Mouse (Mus musculus) intestine, embryonic 16.5 days (tissue): Measurements from ENCODE around the gene Bmyc. TPM values are rescaled to one million over a fixed set of nuclear protein-coding genes. Genes with fewer than 3 reads are reported as not detected.

ENCODE experiments used
- ATAC-seq: fragments of 200-750 bp; cut with Nextera tagmentation; 2 replicates; pipeline ENCODE4 v1.8.0; 2017; ENCODE audit warnings: moderate TSS enrichment, moderate library complexity
- H3K27ac ChIP-seq: fragments of 300-500 bp; sonication (generic); 2 replicates; pipeline ENCODE4 v1.5.1; 2014; ENCODE audit warnings: mild to moderate bottlenecking, low read length
- H3K27me3 ChIP-seq: fragments of 300-500 bp; sonication (generic); replicated peaks from 2 replicates; pipeline ENCODE4 v1.6.1; 2014; ENCODE audit warnings: low read length, control low read depth, mixed read lengths; ENCODE audit not compliant: control insufficient read depth, insufficient read depth
- H3K36me3 ChIP-seq: fragments of 300-500 bp; sonication (generic); 2 replicates; pipeline ENCODE4 v1.6.1; 2014; ENCODE audit warnings: low read length, control low read depth; ENCODE audit not compliant: control insufficient read depth, insufficient read depth
- H3K4me1 ChIP-seq: fragments of 300-500 bp; sonication (generic); 2 replicates; pipeline ENCODE4 v1.6.1; 2014; ENCODE audit warnings: low read length, control low read depth, mixed read lengths; ENCODE audit not compliant: control insufficient read depth, insufficient read depth
- H3K4me2 ChIP-seq: fragments of 300-500 bp; sonication (generic); 2 replicates; pipeline ENCODE4 v1.6.1; 2014; ENCODE audit warnings: low read depth, low read length, control low read depth
- H3K4me3 ChIP-seq: fragments of 300-500 bp; sonication (generic); 2 replicates; pipeline ENCODE4 v1.5.1; 2014; ENCODE audit warnings: mild to moderate bottlenecking, low read length
- H3K9ac ChIP-seq: fragments of 300-500 bp; sonication (generic); 2 replicates; pipeline ENCODE4 v1.6.1; 2014; ENCODE audit warnings: low read depth, low read length
- H3K9me3 ChIP-seq: fragments of 300-500 bp; sonication (generic); 2 replicates; pipeline ENCODE4 v1.6.1; 2016; ENCODE audit warnings: low read length, control low read depth; ENCODE audit not compliant: control insufficient read depth
- WGBS: fragments of 180-500 bp; shearing (Covaris S2); extraction: QIAGEN DNeasy Blood & Tissue Kit; methylation state at CpG from one replicate; pipeline ENCODE4 v1.1.7; 2014; 5-methylcytosine and 5-hydroxymethylcytosine counted together
- polyA plus RNA-seq: library from polyadenylated mRNA; unstranded; fragments of >200 nt; fragmentation: Nextera tagmentation; extraction: Ambion mirVana; gene quantifications from 2 replicates; pipeline ENCODE4 v1.2.1, GENCODE M21; 2015

The Bmyc gene
- polyA plus RNA-seq: 82.8 and 94.2 TPM in 2 replicates

GRCm38 (mm10) chr2:25706643-25707481 lies at the start of gene Bmyc:
Bmyc (plus strand) TSS chr2:25706739.
- Histone ChIP-seq H3K4me1 (peaks cover 12% of the 10 kb centered on the region; the same call in 1 of the 2 replicates), H3K27me3 (no peaks in the 10 kb centered on the region), H3K36me3 (no peaks in the 10 kb centered on the region), H3K9me3 (no peaks in the 10 kb centered on the region), H3K4me3 (peak within 1 kb of the TSS; percentile 78), H3K27ac (peak within 1 kb of the TSS; percentile 86), H3K9ac (peak within 1 kb of the TSS; percentile 85), H3K4me2 (peak within 1 kb of the TSS; percentile 96)
- ATAC-seq: peak; percentile 91
- WGBS: under 1% methylated on average over 78 of the region's 78 CpGs

DNA sequence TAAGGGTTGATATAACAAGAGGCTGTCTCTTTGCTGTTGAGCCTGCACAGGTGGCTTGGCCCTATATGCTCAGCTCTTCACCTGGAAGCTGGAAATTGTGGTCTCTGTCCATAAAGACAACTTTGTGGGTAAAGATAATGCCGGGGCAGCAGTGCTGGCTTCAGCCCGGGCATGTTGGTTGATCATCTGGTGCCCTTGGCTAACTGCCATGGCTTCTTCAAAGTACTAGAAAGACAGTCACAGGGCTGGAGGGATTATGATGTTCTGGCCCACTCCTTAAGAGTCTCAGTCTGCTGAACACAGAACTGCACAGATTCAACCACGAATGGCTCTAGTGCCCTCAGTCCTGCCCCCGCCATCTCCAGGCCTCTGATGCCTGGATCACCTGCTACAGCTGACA lies 49.3 kb upstream of the Bmyc start:
- 78% methylated on average over 4 of the region's 4 CpGs for WGBS
- Histone ChIP-seq H3K4me3 (no peak overlapping the region), H3K4me1 (no peaks in the 10 kb centered on the region), H3K27me3 (no peaks in the 10 kb centered on the region), H3K27ac (no peak overlapping the region), H3K9ac (no peak overlapping the region), H3K4me2 (no peak overlapping the region), H3K36me3 (no peaks in the 10 kb centered on the region), H3K9me3 (no peaks in the 10 kb centered on the region)
- ATAC-seq: no peak

DNA sequence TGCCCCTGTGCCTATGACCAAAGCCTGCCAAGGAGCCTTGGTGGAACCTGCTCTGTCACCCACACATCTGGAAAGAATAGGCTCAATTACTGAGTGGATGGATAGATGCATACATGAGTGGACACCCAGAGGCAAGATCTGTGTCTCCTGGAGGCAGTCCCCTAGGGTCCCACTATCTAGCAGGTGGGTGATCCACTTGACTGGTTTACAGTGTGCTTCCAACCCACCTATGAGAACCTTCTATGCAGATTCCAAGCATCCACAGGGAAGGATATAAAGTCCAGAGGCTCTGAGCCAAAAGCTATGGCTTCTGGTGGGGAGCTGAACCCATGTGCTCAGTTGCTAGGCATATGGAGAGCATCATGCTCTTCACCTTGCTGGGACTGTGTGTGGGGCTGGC lies 48.9 kb upstream of the Bmyc start, which contains the start of gene Lcn5:
Lcn5 (plus strand) TSS at position 301 of the 400 bp plus-strand sequence.
- no peaks in the 10 kb centered on the region for H3K27me3 ChIP-seq
- no peaks in the 10 kb centered on the region for H3K4me1 ChIP-seq
- H3K27ac ChIP-seq: no peak within 1 kb of the TSS
- H3K36me3 ChIP-seq: no peaks in the 10 kb centered on the region
- no peak within 1 kb of the TSS for H3K4me2 ChIP-seq
- H3K4me3 ChIP-seq: no peak within 1 kb of the TSS
- H3K9ac ChIP-seq: no peak within 1 kb of the TSS
- no peaks in the 10 kb centered on the region for H3K9me3 ChIP-seq
- ATAC-seq: no peak

DNA sequence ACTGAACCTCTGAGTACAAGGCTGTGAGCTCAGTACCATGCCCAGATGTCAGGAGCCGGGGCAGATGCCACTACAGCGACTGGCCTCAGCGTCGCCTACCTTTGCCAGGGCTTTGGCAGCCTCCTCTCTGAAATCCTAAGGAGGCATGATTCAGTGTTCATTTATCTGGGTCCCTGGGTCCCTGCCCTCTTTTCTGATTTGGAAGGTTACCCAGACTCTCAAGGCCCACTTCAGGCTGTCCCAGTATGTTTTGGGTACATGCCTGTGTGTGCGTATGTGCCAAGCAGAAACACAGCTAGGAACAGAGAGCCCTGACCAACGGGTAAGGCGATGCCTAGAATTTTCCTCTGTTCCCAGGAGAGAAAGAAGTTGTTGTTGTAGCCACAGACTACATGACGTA lies 46.3 kb upstream of the Bmyc start:
- no peaks in the 10 kb centered on the region for H3K36me3 ChIP-seq
- H3K27ac ChIP-seq: no peak overlapping the region
- H3K9ac ChIP-seq: no peak overlapping the region
- WGBS: 84% methylated on average over 8 of the region's 8 CpGs
- H3K9me3 ChIP-seq: no peaks in the 10 kb centered on the region
- no peak overlapping the region for H3K4me3 ChIP-seq
- H3K4me1 ChIP-seq: no peaks in the 10 kb centered on the region
- no peak overlapping the region for H3K4me2 ChIP-seq
- no peak for ATAC-seq
- no peaks in the 10 kb centered on the region for H3K27me3 ChIP-seq

- H3K9ac ChIP-seq: no peak overlapping the region
- no peaks in the 10 kb centered on the region for H3K27me3 ChIP-seq
- ATAC-seq: no peak
- WGBS: 86% methylated on average over 6 of the region's 6 CpGs
- no peak overlapping the region for H3K4me3 ChIP-seq
- H3K36me3 ChIP-seq: no peaks in the 10 kb centered on the region
- no peak overlapping the region for H3K4me2 ChIP-seq
- H3K27ac ChIP-seq: no peak overlapping the region
- no peaks in the 10 kb centered on the region for H3K4me1 ChIP-seq
- H3K9me3 ChIP-seq: no peaks in the 10 kb centered on the region
Observed at GRCm38 (mm10) chr2:25661245-25661970, 45.1 kb upstream of the Bmyc start.

DNA sequence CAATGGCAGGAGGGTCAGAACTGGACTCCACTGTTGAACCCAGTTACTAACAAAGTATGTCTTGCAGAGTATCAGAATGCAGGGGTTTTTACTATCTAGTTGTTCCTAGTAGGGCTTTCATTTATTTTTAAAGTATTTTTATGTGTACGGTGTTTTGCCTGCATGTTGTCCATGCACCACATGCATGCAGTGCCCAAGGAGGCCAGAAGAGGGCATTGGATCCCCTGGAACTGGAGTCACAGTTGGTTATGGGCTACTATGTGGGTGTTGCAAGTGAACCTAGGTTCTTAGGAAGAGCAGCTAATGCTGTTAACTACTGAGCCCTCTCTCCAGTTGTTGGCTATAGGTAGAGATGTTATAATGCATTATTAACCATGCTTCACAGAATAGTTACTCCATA lies 43.0 kb upstream of the Bmyc start:
- ATAC-seq: no peak
- Histone ChIP-seq H3K9me3 (no peaks in the 10 kb centered on the region), H3K27ac (no peak overlapping the region), H3K9ac (no peak overlapping the region), H3K4me3 (no peak overlapping the region), H3K27me3 (no peaks in the 10 kb centered on the region), H3K4me2 (no peak overlapping the region), H3K36me3 (no peaks in the 10 kb centered on the region), H3K4me1 (no peaks in the 10 kb centered on the region)
- WGBS: 60% methylated on average over 1 of the region's 1 CpGs

GRCm38 (mm10) chr2:25664125-25664524 lies 42.4 kb upstream of the Bmyc start:
- Histone ChIP-seq H3K4me1 (no peaks in the 10 kb centered on the region), H3K27me3 (no peaks in the 10 kb centered on the region), H3K4me3 (no peak overlapping the region), H3K9me3 (no peaks in the 10 kb centered on the region), H3K4me2 (no peak overlapping the region), H3K36me3 (no peaks in the 10 kb centered on the region), H3K27ac (no peak overlapping the region), H3K9ac (no peak overlapping the region)
- WGBS: 88% methylated on average over 5 of the region's 5 CpGs
- no peak for ATAC-seq

DNA sequence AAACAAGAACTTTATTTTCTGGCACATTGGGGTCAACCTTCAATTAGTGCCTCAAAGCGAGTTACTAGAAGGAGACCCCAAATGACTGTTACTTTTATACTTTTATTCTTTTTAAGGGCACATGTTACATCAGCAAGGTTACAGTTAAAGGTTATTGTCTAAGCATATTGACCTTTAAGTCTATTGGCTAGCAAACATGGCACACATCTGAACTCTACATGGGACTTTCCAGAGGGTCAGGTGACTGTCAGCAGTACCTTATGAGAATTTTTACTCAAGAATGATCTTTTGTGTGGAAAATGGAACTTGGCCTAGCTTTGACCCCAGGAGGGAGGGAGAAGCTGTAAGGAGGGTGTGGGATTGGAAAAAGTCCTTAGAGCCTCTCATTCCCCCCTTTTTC lies 40.0 kb upstream of the Bmyc start:
- no peak overlapping the region for H3K4me2 ChIP-seq
- no peak overlapping the region for H3K9ac ChIP-seq
- H3K36me3 ChIP-seq: no peaks in the 10 kb centered on the region
- H3K9me3 ChIP-seq: no peaks in the 10 kb centered on the region
- no peak overlapping the region for H3K4me3 ChIP-seq
- H3K27ac ChIP-seq: no peak overlapping the region
- no peaks in the 10 kb centered on the region for H3K27me3 ChIP-seq
- WGBS: 63% methylated on average over 1 of the region's 1 CpGs
- no peak for ATAC-seq
- no peaks in the 10 kb centered on the region for H3K4me1 ChIP-seq

DNA sequence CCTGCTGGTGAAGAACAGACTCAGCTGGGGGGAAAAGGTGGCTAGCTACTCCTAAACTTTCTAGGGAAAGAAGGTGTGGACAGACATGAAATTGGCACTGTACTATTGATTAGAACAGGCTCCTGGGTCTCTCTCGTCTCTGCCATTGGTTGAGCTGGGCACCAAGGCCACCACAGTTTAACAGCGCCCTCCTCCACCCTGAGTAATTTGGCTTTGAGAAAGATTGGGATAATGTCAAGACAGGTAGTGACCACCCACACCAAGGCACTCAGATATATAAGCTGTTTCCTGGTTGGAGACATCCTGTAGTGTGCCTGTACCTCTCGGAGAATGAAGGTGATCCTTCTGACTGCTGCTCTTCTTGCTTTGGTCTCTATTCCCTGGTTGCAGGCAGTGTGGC lies 30.1 kb upstream of the Bmyc start, which contains the start of gene Lcn6:
Lcn6 (plus strand) TSS at position 301 of the 400 bp plus-strand sequence.
- 89% methylated on average over 3 of the region's 3 CpGs for WGBS
- no peak within 1 kb of the TSS for H3K4me3 ChIP-seq
- no peaks in the 10 kb centered on the region for H3K4me1 ChIP-seq
- no peak within 1 kb of the TSS for H3K9ac ChIP-seq
- no peaks in the 10 kb centered on the region for H3K36me3 ChIP-seq
- H3K4me2 ChIP-seq: no peak within 1 kb of the TSS
- no peak for ATAC-seq
- H3K27me3 ChIP-seq: 0 out of 2 replicates have a peak, but pooled peaks cover 2% of the 10 kb centered on the region
- H3K27ac ChIP-seq: no peak within 1 kb of the TSS
- no peaks in the 10 kb centered on the region for H3K9me3 ChIP-seq
